Mouse (Mus musculus) embryonic stem cell, embryonic (primary cell): ENCODE measurements at regions not wholly inside any gene's neighbourhood (a gene's known extent, or its start where the extent isn't known, plus 50 kb on each side); places are given as distances from the start of the nearest gene placed in this dataset.

Source experiments
- CTCF ChIA-PET, 4 experiments: fragments of 300-600 bp in 2 of 4; fragments of 350-600 bp in 2 of 4; sonication (Branson Sonifier 250); formaldehyde crosslinking; loops; one replicate each; lab custom pipeline; 2022; ENCODE audit warnings: inconsistent platforms in 2 of 4; lab: Charles Lee
- POLR2A ChIA-PET, 4 experiments: fragments of 300-600 bp in 2 of 4; fragments of 350-600 bp in 2 of 4; sonication (Branson Sonifier 250); formaldehyde crosslinking; loops; one replicate each; lab custom pipeline; 2022; ENCODE audit warnings: antibody characterized with exemption in 4 of 4, inconsistent platforms in 1 of 4; lab: Charles Lee

DNA sequence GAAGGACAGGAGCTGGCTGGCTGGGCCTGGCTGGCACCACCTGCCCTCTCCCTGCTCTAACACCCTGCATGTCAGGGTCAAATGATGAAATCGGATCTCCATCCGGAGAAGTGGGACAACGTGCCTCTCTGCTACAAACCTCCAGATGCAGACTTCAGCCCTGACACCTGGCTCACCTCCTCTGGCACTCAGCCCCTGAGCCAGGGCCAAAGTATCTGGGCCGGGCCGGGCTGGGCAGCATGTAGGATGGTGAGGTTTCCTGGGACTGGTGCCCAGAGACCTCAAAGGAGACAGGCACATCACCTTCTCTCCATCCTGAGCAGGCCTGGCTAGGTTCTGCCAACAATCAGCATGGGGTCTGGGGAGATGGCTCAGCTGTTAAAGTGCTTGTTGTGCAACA, 113.5 kb downstream of the Tfcp2l1 start:
- ChIA-PET POLR2A (interaction anchor here in 2 of 4 experiments (0.6 to 1.9 kb wide), 13 partner anchors 11 to 188 kb away, joined by 3 to 8 read pairs (median 3); partner anchors contain the start of gene Tfcp2l1 (in 1 of the 2)), CTCF (no interaction called here)

DNA sequence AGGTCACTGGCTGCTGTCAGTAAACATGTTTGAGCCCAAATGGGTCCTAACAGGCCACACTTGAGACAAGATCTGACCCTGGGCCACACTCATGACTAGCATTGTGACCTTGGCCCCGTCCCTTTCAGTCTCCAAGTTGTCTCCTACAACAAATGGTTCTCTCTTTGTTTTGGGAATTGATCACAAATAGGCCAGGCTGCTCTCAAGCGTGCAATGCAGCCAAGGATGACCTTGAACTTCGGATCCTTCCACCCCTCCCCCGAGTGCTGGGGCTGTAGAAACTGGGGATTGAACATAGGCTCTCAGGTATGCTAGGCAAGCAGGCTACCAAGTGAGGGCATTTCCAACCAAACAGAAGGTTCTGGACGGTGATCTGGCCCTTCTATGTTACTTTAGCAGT, 120.5 kb downstream of the Tfcp2l1 start:
- CTCF ChIA-PET: interaction anchor here in 2 of 4 experiments (0.9 to 1.7 kb wide), 4 partner anchors 12 to 335 kb away, joined by 3 to 7 read pairs (median 4); no protein-coding TSS in a partner anchor
- POLR2A ChIA-PET: interaction anchor here in 2 of 4 experiments (1.0 to 1.5 kb wide), 9 partner anchors 8 to 289 kb away, joined by 3 to 5 read pairs (median 3); no protein-coding TSS in a partner anchor

DNA sequence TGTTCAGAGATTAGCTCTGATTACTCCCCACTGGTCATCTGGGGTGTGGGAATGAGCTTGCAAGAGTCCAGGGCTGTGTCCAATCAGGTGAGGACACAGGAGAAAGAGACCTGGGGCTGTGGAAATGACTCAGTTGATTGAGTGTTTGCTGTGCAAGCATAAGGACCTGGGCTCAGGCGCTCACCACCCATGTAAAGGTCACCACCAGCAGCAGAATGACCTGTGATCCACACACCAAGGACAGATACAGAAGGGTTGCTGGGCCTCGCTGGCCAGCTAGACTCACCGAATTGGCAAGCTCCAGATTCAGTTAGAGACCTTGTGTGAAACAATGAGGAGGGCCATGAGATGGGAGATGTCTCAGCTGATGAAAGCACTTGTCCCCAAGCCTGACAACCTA, 125.1 kb downstream of the Tfcp2l1 start:
- ChIA-PET CTCF (interaction anchor here in 1 of 4 experiments (1.3 kb wide), 1 partner anchor 16 kb away, joined by 3 read pairs; no protein-coding TSS in a partner anchor), POLR2A (interaction anchor here in 2 of 4 experiments (0.5 to 1.3 kb wide), 2 partner anchors 52 to 140 kb away, joined by 3 read pairs; no protein-coding TSS in a partner anchor)

DNA sequence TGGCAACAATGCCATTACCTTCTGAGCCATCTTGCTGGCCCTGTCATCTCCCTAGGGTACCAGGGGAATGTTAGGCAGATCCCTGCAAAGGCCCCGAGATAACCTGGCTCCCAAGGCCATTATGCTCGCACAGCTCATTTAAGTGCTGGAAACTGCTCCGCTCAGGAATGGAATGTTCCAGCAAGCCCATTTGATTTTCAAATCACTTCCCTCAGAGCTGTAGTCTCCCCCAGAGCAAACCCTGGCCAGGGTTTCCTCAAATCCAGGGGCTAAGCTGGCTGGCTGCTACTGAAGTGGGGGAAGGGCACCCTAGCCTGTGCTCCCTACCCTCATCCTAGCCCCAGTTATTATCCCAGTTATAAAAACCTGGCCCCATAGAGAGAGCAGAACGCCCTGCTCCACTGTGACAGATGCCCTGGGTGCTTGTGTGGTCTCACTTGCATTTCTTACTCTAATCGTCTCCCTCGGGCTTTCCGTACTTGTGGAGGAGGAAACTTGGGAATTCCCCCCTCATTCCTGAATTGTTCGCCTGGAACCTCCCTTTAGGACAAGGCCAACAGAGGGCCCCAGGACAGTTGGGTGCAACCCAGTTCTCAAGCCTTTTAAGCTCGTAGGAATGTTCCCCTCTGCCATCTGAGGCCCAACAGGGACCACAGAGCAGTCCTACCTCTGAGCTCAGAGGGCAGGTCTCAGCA, 128.6 kb downstream of the Tfcp2l1 start:
- POLR2A ChIA-PET: interaction anchor here in 2 of 4 experiments (0.9 to 4.4 kb wide), 10 partner anchors 8 to 131 kb away, joined by 3 to 21 read pairs (median 4); partner anchors contain the start of gene Tfcp2l1 (in 2 of the 2)

DNA sequence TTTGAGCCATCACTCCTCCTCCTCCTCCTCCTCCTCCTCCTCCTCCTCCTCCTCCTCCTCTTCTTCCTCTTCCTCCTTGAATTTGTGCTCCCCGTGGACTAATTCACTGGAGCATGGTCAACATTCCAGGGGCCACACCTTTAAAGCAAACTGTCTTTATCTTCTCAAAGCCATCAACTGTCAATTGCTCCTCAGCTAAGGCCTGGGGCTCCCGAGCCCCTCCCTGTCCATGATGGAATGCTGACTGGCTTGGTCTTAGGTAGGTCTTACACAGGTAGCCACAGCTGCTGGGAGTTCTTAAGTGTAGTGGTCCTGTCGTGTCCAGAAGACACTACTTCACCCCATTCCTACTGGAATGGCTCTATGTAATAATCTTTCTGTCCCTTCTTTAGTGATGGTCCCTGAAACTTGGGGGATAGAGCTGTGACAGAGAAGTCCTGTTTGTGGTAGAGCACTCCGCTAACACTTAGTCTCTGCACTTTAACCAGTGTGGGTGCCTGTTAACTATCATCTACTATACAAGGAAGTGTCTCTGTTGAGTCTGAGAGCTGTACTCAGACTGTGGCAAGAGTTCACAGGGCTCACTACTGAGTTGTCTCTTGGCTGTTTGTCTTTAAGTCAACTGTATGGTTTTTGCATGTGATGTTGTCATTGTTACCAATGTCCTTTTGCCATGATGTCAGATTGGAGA, 129.7 kb downstream of the Tfcp2l1 start:
- POLR2A ChIA-PET: interaction anchor here (0.5 to 4.4 kb wide), 21 partner anchors 8 to 701 kb away, joined by 3 to 21 read pairs (median 3); partner anchors contain the start of gene Tfcp2l1 (in 1 of the 4)
- CTCF ChIA-PET: interaction anchor here in 3 of 4 experiments (0.8 to 4.7 kb wide), 11 partner anchors 11 to 192 kb away, joined by 3 to 28 read pairs (median 4); no protein-coding TSS in a partner anchor

More for the DNA sequence above, 128.6 kb downstream of the Tfcp2l1 start:
- CTCF ChIA-PET: interaction anchor here in 3 of 4 experiments (0.5 to 4.7 kb wide), 7 partner anchors 12 to 191 kb away, joined by 3 to 28 read pairs (median 4); no protein-coding TSS in a partner anchor

DNA sequence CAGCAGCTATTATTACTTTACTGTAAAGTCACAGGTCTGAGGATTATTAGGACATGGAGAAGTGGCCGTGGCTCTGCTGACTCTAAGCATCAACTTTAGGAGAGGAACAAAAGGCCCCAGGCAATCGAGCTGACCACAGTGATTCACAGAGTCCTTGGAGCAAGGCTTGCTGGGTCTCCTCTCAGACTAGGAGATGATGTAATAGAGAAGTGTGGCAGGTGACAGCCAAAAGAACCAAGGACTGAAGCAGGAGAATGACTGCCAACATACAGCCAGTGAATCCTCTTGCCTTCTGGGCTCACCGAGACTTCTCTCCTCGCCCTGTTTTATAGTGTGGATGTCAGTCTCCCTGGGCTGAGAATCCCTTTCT, 130.3 kb downstream of the Tfcp2l1 start:
- ChIA-PET CTCF (interaction anchor here (0.6 to 4.7 kb wide), 9 partner anchors 11 to 242 kb away, joined by 3 to 28 read pairs (median 4); no protein-coding TSS in a partner anchor), POLR2A (interaction anchor here (0.5 to 4.4 kb wide), 17 partner anchors 9 to 317 kb away, joined by 3 to 21 read pairs (median 4); partner anchors contain the start of gene Tfcp2l1 (in 1 of the 4))

DNA sequence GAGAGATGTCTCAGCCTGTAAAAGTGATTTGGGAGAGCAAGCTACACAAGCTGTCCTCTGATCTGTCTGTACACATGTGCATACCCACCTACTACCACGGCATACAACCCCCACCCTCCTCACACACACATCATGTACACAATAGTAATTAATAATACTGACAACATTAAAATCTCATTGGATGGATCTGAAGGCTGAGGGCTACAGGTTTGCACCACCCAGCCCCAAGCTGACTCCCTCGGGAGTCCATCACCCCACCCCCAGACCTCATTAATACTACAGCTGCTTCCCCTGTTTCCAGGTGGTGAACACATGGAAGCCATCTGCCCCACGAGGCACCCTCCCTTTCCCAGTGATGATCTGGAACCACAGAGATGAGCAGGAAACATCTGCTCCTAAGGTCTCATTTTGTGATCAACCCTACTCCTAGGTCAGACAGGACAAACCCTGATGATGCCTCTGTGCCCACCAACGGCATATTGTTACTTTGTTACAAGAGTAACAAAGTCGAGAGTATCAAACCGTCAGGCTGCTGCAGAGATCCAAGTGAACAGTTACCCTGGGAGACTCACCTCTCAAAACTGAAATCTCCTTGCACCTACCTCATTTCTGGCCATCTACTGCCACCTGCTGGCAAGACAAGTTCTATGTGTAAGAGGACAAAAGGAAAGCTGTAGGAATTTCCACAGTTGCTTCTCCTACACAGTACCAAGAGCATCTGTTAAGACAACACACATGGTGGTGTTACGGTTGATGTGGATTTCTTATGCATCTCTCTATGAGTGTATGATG, 131.6 kb downstream of the Tfcp2l1 start:
- ChIA-PET CTCF (interaction anchor here (0.6 to 4.7 kb wide), 62 partner anchors 8 to 697 kb away, joined by 3 to 28 read pairs (median 4); partner anchors contain the start of gene Tfcp2l1 (in 1 of the 4)), POLR2A (interaction anchor here (0.5 to 4.4 kb wide), 25 partner anchors 9 to 323 kb away, joined by 3 to 21 read pairs (median 3); partner anchors contain the start of gene Tfcp2l1 (in 1 of the 4))

DNA sequence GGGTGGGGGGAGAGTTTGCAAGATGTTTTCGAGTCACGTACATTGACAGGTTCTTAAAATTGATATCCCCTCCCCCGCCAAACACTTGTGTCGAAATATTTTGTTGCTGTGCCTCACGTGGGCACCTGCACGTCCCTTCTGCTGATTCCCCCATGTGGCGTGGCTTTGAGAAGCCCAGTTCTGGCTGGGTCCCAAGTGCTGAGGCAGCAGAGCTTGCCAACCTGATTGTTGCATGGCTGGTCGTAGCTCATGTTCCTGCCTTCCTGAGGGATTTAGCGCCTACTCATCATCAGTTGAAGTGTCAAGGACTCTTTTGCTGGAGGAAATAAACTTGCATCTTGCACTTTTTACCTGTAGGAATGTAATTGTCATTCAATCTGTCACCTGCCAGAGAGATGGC, 137.8 kb downstream of the Tfcp2l1 start:
- CTCF ChIA-PET: interaction anchor here in 2 of 4 experiments (0.7 to 2.0 kb wide), 5 partner anchors 15 to 388 kb away, joined by 3 to 6 read pairs (median 4); no protein-coding TSS in a partner anchor
- POLR2A ChIA-PET: interaction anchor here in 2 of 4 experiments (0.7 to 1.4 kb wide), 2 partner anchors 138 to 303 kb away, joined by 3 read pairs; partner anchors contain the start of gene Tfcp2l1 (in 1 of the 2)

DNA sequence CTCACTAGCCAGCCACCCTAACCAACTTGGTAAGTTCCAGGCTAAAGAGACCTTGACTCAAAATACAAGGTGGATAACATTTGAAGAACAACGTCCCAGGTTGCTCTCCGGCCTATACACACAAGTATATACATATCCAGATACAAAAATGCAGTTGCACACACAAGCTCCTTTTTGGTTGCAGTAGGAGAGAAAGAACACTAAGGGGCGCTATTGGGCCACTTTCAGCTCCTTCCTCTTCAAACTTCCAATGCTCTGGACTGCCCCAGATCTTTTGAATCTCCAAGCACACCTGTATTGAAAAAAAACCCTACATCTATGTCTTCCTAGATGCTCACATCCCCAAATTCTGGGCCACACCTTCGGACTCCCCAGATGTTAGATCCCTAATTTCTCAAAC, 141.1 kb downstream of the Tfcp2l1 start:
- ChIA-PET CTCF (interaction anchor here (0.5 to 6.5 kb wide), 102 partner anchors 8 to 1244 kb away, joined by 3 to 218 read pairs (median 4); partner anchors contain the start of gene Gli2 (in 2 of the 4)), POLR2A (interaction anchor here in 3 of 4 experiments (0.5 to 2.8 kb wide), 30 partner anchors 9 to 351 kb away, joined by 3 to 24 read pairs (median 4); partner anchors contain the start of gene Tfcp2l1 (in 2 of the 3))

DNA sequence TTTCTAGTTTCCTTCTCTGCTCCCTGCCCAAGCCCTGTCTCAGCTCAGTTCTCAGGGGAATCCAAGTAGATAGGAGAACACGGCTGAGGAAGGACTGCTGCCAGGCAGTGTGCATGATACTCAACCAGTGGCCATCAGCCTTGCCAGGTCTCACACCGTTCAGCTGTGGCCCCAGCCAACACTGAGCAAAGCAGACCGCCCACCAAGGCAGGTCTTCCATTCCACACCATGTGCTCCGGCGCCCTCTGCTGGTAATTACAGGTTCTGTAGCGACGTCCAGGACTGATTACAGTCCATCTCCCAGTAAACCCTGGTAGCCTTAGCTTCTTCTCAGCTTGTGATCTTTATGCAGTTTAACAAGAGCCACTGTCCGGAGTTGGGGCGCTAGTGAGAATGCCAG, 144.5 kb downstream of the Tfcp2l1 start:
- ChIA-PET POLR2A (interaction anchor here in 3 of 4 experiments (0.5 to 2.6 kb wide), 16 partner anchors 8 to 313 kb away, joined by 3 to 14 read pairs (median 3); no protein-coding TSS in a partner anchor), CTCF (interaction anchor here (0.5 to 6.5 kb wide), 22 partner anchors 9 to 312 kb away, joined by 3 to 218 read pairs (median 4); partner anchors contain the start of gene Gli2 (in 1 of the 4))

DNA sequence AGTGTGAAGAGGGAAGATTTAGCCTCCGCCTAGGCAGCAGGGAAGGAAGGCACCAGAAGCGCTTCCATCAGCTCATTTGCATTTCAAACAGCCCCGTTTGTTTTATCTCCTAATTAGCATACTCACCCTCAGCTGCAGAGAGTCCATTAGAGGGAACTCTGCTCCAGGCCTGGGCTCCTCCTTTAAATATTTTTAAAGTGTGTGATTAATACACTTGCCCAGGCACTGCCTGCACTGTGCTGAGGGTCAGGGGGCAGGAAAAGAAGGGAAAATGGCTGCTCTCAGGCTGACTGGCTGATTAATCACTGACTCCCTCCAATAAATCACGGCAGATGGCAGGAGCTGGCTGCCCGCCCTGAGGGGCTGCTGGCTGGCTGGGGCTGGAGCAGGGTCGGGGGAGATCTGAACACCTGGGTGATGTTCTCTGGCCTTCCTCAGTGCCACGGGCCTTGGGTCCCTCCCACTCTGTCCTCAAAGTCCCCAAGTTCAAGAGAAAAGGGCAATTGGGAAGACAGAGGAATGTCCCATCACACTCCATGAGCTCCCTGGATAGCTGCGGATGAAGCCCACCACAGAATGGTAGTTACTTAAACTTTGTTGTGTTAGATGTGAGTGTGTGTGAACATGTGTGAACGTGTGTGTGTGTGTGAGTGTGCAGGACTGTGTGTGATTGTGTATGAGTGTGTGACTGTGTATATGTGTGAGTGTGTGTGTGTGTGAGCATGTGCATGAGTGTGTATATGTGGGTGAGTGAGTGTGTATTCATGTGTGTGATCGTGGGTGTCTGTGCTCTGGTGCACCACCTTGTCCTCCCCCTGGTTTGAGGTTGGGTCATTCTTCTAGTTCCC, 149.1 kb downstream of the Tfcp2l1 start:
- CTCF ChIA-PET: interaction anchor here (0.5 to 2.5 kb wide), 14 partner anchors 8 to 434 kb away, joined by 3 to 13 read pairs (median 4); partner anchors contain the start of gene Gli2 (in 1 of the 4)

More for the DNA sequence above, 149.1 kb downstream of the Tfcp2l1 start:
- POLR2A ChIA-PET: interaction anchor here (0.5 to 3.2 kb wide), 21 partner anchors 10 to 343 kb away, joined by 3 to 16 read pairs (median 3); partner anchors contain the start of genes Gli2 (in 1 of the 4) and Tfcp2l1 (in 1 of the 4)
